Mouse (Mus musculus) midbrain, embryonic 13.5 days (tissue): ENCODE data around the gene Zfp607b. TPM values are rescaled to one million over a fixed set of nuclear protein-coding genes. Genes with fewer than 3 reads are reported as not detected.

ENCODE experiments used
- polyA plus RNA-seq: library from polyadenylated mRNA; unstranded; fragments of >200 nt; fragmentation: Nextera tagmentation; extraction: Ambion mirVana; gene quantifications from 2 replicates; pipeline ENCODE4 v1.2.1, GENCODE M21; 2015

Zfp607b gene
- polyA plus RNA-seq, 1 experiment from 2014 or later, result 13.2 TPM

Other genes starting within 250 kb of the Zfp607b start
- gene Sptbn4, start 241.7 kb upstream of the Zfp607b start, polyA plus RNA-seq, result 1.1 and 2.2 TPM in 2 replicates
- 14.8 and 16.1 TPM in 2 replicates for gene Blvrb, start 241.4 kb upstream of the Zfp607b start, polyA plus RNA-seq
- gene Sertad3, start 215.6 kb upstream of the Zfp607b start, polyA plus RNA-seq, result 12.4 and 12.6 TPM in 2 replicates
- gene Sertad1, start 202.4 kb upstream of the Zfp607b start, polyA plus RNA-seq, result 8.2 and 8.5 TPM in 2 replicates
- 1.2 and 1.6 TPM in 2 replicates for gene Prx, start 190.0 kb upstream of the Zfp607b start, polyA plus RNA-seq
- 0.37 and 0.52 TPM in 2 replicates for gene Hipk4, start 166.1 kb upstream of the Zfp607b start, polyA plus RNA-seq
- 107 and 110 TPM in 2 replicates for gene Pld3, start 136.1 kb upstream of the Zfp607b start, polyA plus RNA-seq
- 34.6 and 36.6 TPM in 2 replicates for gene 2310022A10Rik, start 136.1 kb upstream of the Zfp607b start, polyA plus RNA-seq
- 64.3 and 67.4 TPM in 2 replicates for gene Akt2, start 97.8 kb upstream of the Zfp607b start, polyA plus RNA-seq
- 37.0 and 40.5 TPM in 2 replicates for gene Ttc9b, start 35.4 kb upstream of the Zfp607b start, polyA plus RNA-seq
- 11.0 and 12.7 TPM in 2 replicates for gene Map3k10, start 14.7 kb upstream of the Zfp607b start, polyA plus RNA-seq
- 142 and 143 TPM in 2 replicates for gene Zfp60, start 42.0 kb downstream of the Zfp607b start, polyA plus RNA-seq
- 2.6 and 2.8 TPM in 2 replicates for gene Zfp626, start 117.9 kb downstream of the Zfp607b start, polyA plus RNA-seq
- gene Zfp59, start 149.3 kb downstream of the Zfp607b start, polyA plus RNA-seq, result 12.0 and 12.1 TPM in 2 replicates
- 1.4 and 2.0 TPM in 2 replicates for gene Zfp607a, start 168.2 kb downstream of the Zfp607b start, polyA plus RNA-seq
- 15.9 and 16.9 TPM in 2 replicates for gene Zfp974, start 240.1 kb downstream of the Zfp607b start, polyA plus RNA-seq